Mouse (Mus musculus) liver, embryonic 11.5 days (tissue): ENCODE results near the gene Nop58. TPM values are rescaled to one million over a fixed set of nuclear protein-coding genes. Genes with fewer than 3 reads are reported as not detected.
A peak's percentile ranks its signal among the peaks of the same experiment; 100 is the strongest.

ENCODE experiments used
- ATAC-seq: fragments of 200-750 bp; cut with Nextera tagmentation; replicated peaks from 2 replicates; pipeline ENCODE4 v1.8.0; 2017; ENCODE audit warnings: moderate number of reproducible peaks, mild to moderate bottlenecking, moderate TSS enrichment, moderate library complexity; ENCODE audit not compliant: low FRiP score
- DNase-seq: peaks from one replicate; pipeline ENCODE4 v3.0.0-alpha.2; 2017; ENCODE audit warnings: low spot score
- H3K27ac ChIP-seq: fragments of 300-500 bp; sonication (generic); 2 replicates; pipeline ENCODE4 v1.5.1; 2014; ENCODE audit warnings: mild to moderate bottlenecking, low read depth, low read length, control low read depth
- H3K27me3 ChIP-seq: fragments of 300-500 bp; sonication (generic); replicated peaks from 2 replicates; pipeline ENCODE4 v1.6.1; 2014; ENCODE audit warnings: low read length, mixed read lengths; ENCODE audit not compliant: control insufficient read depth, insufficient read depth
- H3K36me3 ChIP-seq: fragments of 300-500 bp; sonication (generic); 2 replicates; pipeline ENCODE4 v1.6.1; 2014; ENCODE audit warnings: mild to moderate bottlenecking, low read length, moderate library complexity, mixed read lengths; ENCODE audit not compliant: control insufficient read depth, insufficient read depth
- H3K4me1 ChIP-seq: fragments of 300-500 bp; sonication (generic); replicated peaks from 2 replicates; pipeline ENCODE4 v1.6.1; 2014; ENCODE audit warnings: low read length, mixed read lengths; ENCODE audit not compliant: control insufficient read depth, insufficient read depth
- H3K4me2 ChIP-seq: fragments of 300-500 bp; sonication (generic); 2 replicates; pipeline ENCODE4 v1.6.1; 2014; ENCODE audit warnings: mild to moderate bottlenecking, control low read depth, moderate library complexity
- H3K4me3 ChIP-seq: fragments of 300-500 bp; sonication (generic); 2 replicates; pipeline ENCODE4 v1.5.1; 2014; ENCODE audit warnings: low read depth, low read length, control low read depth
- H3K9ac ChIP-seq: fragments of 300-500 bp; sonication (generic); 2 replicates; pipeline ENCODE4 v1.6.1; 2014; ENCODE audit warnings: low read depth, low read length, control low read depth
- H3K9me3 ChIP-seq: fragments of 300-500 bp; sonication (generic); 2 replicates; pipeline ENCODE4 v1.6.1; 2016; ENCODE audit warnings: low read length, inconsistent platforms, mixed read lengths; ENCODE audit not compliant: control insufficient read depth
- WGBS: fragments of 180-500 bp; shearing (Covaris S2); extraction: QIAGEN DNeasy Blood & Tissue Kit; methylation state at CpG from one replicate; pipeline ENCODE4 v1.1.7; 2014; 5-methylcytosine and 5-hydroxymethylcytosine counted together
- polyA plus RNA-seq: library from polyadenylated mRNA; unstranded; fragments of >200 nt; fragmentation: Nextera tagmentation; extraction: Ambion mirVana; gene quantifications from 2 replicates; pipeline ENCODE4 v1.2.1, GENCODE M21; 2014

Gene Nop58
- polyA plus RNA-seq, 1 experiment from 2014 or later = 400 TPM

DNA sequence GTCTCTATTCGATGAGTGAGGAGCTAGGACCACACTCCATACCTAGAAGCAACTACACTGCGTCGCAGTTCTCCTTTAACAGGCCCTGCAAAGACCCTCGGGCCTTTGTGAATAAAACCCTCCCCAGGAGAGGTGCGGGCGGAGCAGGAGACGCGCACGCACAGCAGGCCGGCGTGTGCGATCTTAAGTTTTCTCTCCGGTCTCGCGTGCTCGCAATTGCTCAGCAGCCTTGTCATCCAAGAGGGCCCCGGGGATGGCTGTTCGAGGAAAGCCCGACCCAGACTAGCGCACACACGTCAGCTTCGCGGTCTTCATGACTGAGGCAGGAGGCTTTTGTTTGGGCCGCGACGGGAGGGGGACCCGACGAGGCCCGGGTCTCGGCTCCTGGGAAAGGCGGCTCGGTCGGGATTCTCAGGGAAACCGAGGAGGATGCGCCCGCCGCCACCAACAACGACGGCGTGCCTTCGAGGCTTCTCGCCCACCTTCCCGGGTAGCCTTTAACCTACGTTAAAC, 77.9 kb downstream of the Nop58 start:
- peak overlapping the region; percentile 75 for H3K4me3 ChIP-seq
- peak overlapping the region; percentile 91 for H3K27ac ChIP-seq
- no peaks in the 10 kb centered on the region for H3K27me3 ChIP-seq
- DNase-seq (no peak), ATAC-seq (peak; percentile 56)
- peak overlapping the region; percentile 96 for H3K4me2 ChIP-seq
- no peaks in the 10 kb centered on the region for H3K36me3 ChIP-seq
- H3K4me1 ChIP-seq = peaks cover 10% of the 10 kb centered on the region
- no peaks in the 10 kb centered on the region for H3K9me3 ChIP-seq
- under 1% methylated on average over 44 of the region's 44 CpGs for WGBS
- H3K9ac ChIP-seq = peak overlapping the region; percentile 84

DNA sequence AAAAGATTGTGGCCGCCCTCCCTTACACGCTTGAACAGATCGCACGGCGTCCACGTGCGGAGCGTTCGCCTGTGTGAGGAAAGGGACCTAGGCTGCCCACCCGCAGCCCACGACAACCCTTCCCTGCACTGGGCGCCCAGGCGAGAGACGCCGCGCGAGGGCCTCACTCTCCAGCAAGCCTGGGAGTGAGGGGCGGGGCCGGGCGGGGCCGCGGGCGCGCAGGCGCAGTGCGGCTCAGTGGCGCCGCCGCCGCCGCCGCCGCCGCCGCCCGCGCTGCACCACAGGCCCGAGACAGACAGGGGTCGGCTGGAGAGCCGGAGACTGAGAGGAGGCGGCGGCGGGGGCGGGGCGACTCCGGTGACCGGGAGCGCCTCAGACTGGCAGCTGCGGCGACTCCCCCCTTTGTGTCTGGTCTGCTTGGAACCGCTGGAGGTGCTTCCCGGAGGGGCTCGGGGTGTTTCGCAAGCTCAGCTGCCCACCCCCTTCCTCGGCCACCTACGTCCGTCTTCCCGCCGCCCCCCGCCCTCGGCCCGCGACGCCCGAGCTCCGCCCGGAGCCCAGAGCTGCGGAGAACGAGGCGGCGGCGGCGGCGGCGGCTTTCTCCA, 78.5 kb downstream of the Nop58 start, which contains the start of gene Bmpr2:
Gene Bmpr2, plus strand, starts transcription at position 237 of the 605 bp plus-strand sequence.
- Histone ChIP-seq H3K27me3 (no peaks in the 10 kb centered on the region), H3K4me1 (peaks cover 10% of the 10 kb centered on the region), H3K4me3 (peak within 1 kb of the TSS; percentile 75), H3K27ac (peak within 1 kb of the TSS; percentile 91), H3K9ac (peak within 1 kb of the TSS; percentile 84), H3K36me3 (no peaks in the 10 kb centered on the region), H3K4me2 (peak within 1 kb of the TSS; percentile 96), H3K9me3 (no peaks in the 10 kb centered on the region)
- 2% methylated on average over 67 of the region's 75 CpGs for WGBS
- DNase-seq (peak; percentile 89), ATAC-seq (peak; percentile 86)

DNA sequence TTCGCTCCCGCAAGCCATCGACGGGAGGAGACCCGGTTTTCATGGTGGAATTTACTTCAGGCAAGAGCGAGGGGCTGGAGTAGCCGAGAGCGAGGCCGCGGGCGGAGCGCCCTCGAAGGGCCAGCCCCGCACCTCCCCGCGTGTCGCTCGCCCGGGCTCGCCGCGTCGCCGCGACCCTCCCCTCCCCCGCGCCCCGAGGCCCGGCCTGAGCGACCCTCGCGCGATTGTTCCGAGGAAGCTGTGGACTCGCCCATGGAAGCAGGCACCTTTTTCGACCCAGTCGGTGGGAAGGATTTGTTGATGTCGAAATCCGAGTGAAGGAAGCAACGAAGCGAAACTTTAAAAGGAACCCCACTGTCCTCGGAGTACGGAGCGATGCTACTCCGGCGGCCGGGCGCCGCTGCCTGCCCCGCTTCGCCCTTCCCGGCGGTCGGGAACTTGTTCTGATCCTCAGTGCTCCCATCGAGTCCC, 79.0 kb downstream of the Nop58 start:
- WGBS = 0% methylated on average over 42 of the region's 55 CpGs
- peak overlapping the region; percentile 91 for H3K27ac ChIP-seq
- no peaks in the 10 kb centered on the region for H3K27me3 ChIP-seq
- H3K4me3 ChIP-seq = peak overlapping the region; percentile 75
- no peaks in the 10 kb centered on the region for H3K9me3 ChIP-seq
- H3K4me1 ChIP-seq = peaks cover 10% of the 10 kb centered on the region
- H3K9ac ChIP-seq = peak overlapping the region; percentile 84
- peak; percentile 53 for ATAC-seq
- peak overlapping the region; percentile 96 for H3K4me2 ChIP-seq
- peak; percentile 75 for DNase-seq
- no peaks in the 10 kb centered on the region for H3K36me3 ChIP-seq

DNA sequence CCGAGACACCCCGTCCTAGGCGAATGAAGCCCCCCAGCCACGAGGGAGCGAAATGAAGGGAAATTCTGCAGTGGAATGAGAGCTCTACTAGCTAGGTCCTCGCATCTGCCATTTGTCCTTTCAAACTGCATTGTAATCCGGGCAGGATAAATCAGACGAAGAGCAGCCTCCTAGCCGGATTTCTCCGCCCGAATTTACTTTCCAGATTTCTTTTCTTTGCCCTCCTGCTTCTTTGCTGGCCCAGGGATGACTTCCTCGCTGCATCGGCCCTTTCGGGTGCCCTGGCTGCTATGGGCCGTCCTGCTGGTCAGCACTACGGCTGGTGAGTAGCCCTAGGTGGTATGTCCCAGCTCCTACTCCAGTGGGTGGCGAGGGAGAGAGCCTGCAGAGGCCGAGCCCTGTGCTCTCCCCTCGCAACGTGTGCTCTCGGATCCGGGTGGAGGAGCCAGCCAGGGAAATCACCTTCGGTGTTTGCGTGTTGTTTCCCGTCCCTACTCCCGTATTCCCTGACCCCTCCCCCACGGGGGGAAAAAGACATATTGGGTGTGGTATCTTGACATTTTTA, 79.7 kb downstream of the Nop58 start:
- Histone ChIP-seq H3K27me3 (no peaks in the 10 kb centered on the region), H3K4me1 (peaks cover 10% of the 10 kb centered on the region), H3K9me3 (no peaks in the 10 kb centered on the region), H3K9ac (peak overlapping the region; percentile 84), H3K4me3 (peak overlapping the region; percentile 75), H3K4me2 (peak overlapping the region; percentile 96), H3K27ac (peak overlapping the region; percentile 91), H3K36me3 (no peaks in the 10 kb centered on the region)
- under 1% methylated on average over 27 of the region's 27 CpGs for WGBS
- DNase-seq (peak; percentile 63), ATAC-seq (no peak)

DNA sequence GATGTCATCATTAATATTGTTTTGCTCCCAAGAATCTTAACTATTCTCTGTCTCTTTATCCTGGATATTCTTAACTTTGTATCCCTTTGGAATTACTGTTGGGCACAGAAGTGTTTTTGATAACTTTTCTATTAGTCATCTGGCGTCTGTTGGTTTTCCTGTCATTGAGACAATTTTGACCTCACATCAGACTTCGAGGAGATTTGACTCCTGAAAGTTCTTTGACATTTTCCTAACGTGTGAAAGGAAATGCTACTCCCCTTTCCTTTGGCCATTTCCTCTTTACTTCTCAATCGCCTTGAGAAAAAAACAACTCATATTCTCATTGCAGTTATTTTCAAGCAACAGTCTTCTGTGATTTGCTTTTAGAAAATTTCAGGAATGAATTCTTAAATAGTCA, 80.5 kb downstream of the Nop58 start:
- H3K27me3 ChIP-seq = no peaks in the 10 kb centered on the region
- peak overlapping the region; percentile 96 for H3K4me2 ChIP-seq
- WGBS = 3% methylated on average over 4 of the region's 4 CpGs
- H3K9ac ChIP-seq = no peak overlapping the region
- peaks cover 10% of the 10 kb centered on the region for H3K4me1 ChIP-seq
- H3K4me3 ChIP-seq = peak overlapping the region; percentile 39
- ATAC-seq = no peak
- no peak for DNase-seq
- no peaks in the 10 kb centered on the region for H3K36me3 ChIP-seq
- H3K27ac ChIP-seq = no peak overlapping the region
- no peaks in the 10 kb centered on the region for H3K9me3 ChIP-seq

DNA sequence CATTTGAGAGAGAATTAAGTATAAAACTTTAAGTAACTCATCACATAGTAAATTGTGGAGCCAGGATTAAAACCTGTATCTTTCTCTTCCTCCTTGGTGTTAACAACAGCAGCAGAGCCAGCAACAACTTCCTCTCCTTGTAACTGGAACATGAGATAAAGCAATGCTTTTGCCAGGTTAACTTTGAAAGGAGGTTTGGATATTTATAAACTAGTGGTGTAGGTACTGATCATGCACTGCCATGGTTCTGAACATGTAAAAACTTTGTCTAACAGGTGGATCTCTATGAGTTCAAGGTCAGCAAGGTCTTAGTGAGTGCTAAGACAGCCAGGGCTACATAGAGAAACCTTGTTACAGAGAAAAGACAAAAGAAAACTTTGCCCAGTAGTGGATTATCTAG, 81.9 kb downstream of the Nop58 start:
- Histone ChIP-seq H3K9me3 (no peaks in the 10 kb centered on the region), H3K4me2 (peak overlapping the region; percentile 60), H3K9ac (no peak overlapping the region), H3K4me1 (peaks cover 10% of the 10 kb centered on the region), H3K4me3 (peak overlapping the region; percentile 25), H3K36me3 (no peaks in the 10 kb centered on the region), H3K27me3 (no peaks in the 10 kb centered on the region), H3K27ac (no peak overlapping the region; the same call in 1 of the 2 replicates)
- ATAC-seq = no peak
- DNase-seq = no peak

Other genes with a start within 250 kb of the Nop58 start
- gene Fzd7, start 202.5 kb upstream of the Nop58 start, polyA plus RNA-seq = 7.5 and 7.7 TPM in 2 replicates
- gene Gm973, start 168.7 kb upstream of the Nop58 start, polyA plus RNA-seq = 0.14 and 0.22 TPM in 2 replicates
- 345 and 370 TPM in 2 replicates for gene Sumo1, start 14.1 kb upstream of the Nop58 start, polyA plus RNA-seq
- gene Bmpr2, start 78.4 kb downstream of the Nop58 start, polyA plus RNA-seq = 4.1 and 5.2 TPM in 2 replicates
- gene Fam117b, start 228.0 kb downstream of the Nop58 start, polyA plus RNA-seq = 10.3 and 10.6 TPM in 2 replicates